Mouse (Mus musculus) right cerebral cortex, postnatal 10 days (tissue): ENCODE measurements around the gene Lrp4.
A peak's percentile ranks its signal among the peaks of the same experiment; 100 is the strongest.

Source experiments
- DNase-seq, 2 experiments: peaks; one replicate each; pipeline ENCODE4 v3.0.0; 2021; ENCODE audit warnings: low spot score in 2 of 2

Lrp4 gene

GRCm38 (mm10) chr2:91457259-91457655 is at the start of gene Lrp4:
Gene Lrp4, plus strand, starts transcription at chr2:91457511.
- DNase-seq = peak in 1 of 2 experiments; percentile 66

GRCm38 (mm10) chr2:91408031-91408430 is 49.3 kb upstream of the Lrp4 start:
- no peak for DNase-seq

DNA sequence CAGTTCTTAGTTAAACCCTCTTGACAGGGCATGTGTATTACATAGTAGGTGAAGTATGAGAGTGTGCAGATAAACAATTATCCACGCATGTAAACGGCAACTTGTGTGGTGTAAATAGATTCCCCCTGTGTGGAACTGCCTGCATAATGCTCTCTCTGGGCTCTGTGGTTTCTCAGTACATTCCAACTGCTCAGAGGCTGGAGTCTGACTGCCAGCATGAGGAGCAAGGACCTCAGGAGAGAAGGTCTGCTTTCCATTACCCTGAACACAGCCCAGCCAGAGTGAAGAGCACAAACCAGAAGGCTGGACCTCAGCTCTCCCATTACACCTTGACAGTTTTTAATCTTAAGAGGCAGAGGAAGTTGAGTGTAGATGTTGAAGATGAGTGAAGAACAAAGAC is 45.8 kb upstream of the Lrp4 start:
- DNase-seq = no peak

- no peak for DNase-seq
Observed at GRCm38 (mm10) chr2:91412361-91412760, 45.0 kb upstream of the Lrp4 start.

DNA sequence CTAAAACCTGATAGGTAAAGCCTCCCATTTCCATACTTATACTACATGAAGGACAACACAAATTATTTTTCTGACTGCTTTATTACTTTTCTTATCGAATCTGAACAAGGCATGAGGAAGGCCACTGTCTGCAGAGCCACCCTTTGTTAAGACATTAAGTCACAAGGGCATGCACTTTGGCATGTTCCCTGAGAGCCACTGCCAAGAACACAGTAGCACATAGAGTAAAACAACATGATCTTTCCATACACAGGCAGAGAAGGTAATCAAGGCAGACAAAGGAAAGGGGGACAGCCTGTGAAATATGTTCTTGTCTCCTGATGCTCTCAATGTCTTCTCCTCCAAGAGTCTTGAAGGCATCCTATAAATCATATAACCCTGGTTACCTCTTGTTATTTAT is 43.5 kb upstream of the Lrp4 start:
- no peak for DNase-seq

DNA sequence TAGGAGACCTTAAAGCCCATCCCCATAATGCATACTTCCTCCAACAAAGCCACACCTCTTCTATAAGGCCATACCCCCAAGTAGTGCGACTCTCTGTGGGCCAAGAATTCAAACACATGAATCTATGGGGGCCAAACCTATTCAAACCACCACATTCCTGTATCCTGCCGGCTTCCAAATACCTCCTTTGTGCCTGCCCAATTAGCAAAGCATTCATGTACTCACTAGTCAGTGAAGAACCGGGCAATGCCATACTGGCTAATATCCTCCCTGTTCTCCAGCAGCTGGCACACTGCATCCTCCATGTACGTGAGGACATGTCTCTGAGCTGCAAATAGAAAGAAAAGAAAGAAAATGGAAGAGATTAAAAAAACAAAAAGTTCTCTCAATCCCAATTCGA is 35.7 kb upstream of the Lrp4 start:
- DNase-seq = no peak

GRCm38 (mm10) chr2:91424061-91424720 is 33.1 kb upstream of the Lrp4 start:
- no peak for DNase-seq

DNA sequence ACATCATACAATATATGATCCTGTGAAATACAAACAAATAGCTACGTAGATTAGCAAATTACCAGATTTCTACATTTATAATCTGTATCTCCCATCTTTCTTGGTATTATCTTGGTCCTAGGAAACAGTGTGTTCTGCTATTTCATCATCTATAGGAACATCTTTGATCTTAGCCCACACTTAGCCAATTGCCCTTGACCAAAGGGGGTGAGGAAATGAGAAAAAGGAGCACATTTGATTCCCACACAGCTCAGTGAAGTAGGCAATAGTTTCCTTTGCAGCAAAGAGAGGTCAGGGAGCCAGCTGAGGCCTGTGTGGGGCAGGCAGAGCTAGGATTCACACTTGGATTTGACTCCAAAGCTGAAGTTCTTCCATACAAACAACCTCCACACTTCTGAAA is 31.0 kb upstream of the Lrp4 start:
- DNase-seq = no peak

- no peak for DNase-seq
Observed at GRCm38 (mm10) chr2:91429146-91429545, 28.2 kb upstream of the Lrp4 start.

GRCm38 (mm10) chr2:91429915-91430599 is 27.3 kb upstream of the Lrp4 start:
- no peak for DNase-seq

DNA sequence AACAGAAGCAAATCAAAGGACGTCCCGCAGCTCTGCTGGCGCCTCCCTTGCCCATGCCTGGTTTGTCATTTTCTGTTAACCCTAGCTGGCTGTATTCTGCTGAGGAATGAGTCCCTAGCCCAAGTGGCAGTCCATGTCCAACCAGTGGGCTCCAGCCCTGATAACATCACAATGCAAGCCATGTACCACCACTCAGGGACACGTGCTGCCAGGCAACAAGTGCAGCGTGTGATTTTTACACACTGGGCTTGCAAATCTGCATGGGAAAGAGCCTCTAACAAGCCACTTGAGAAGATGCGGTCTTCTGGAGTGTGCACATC is 26.8 kb upstream of the Lrp4 start:
- DNase-seq = peak; percentile 29 to 36

DNA sequence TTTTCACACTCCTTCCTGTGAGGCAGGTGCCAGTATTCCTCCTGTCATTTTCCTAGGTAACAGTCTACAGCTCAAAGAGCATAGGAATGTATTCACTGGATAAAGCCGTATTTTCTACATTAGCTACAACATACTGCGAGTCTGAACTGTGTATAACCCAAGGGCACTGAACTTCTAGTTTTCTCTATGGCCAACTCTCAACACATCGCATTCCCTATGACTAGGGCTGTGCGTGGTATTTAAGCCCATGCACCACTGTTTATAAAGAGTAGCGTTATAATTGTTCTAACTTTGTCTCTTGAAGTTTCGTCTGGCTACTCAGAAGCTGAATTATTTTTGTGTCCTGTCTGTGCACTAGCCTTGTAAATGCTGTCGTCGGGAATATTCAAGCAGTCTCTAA is 20.6 kb upstream of the Lrp4 start:
- DNase-seq = no peak

DNA sequence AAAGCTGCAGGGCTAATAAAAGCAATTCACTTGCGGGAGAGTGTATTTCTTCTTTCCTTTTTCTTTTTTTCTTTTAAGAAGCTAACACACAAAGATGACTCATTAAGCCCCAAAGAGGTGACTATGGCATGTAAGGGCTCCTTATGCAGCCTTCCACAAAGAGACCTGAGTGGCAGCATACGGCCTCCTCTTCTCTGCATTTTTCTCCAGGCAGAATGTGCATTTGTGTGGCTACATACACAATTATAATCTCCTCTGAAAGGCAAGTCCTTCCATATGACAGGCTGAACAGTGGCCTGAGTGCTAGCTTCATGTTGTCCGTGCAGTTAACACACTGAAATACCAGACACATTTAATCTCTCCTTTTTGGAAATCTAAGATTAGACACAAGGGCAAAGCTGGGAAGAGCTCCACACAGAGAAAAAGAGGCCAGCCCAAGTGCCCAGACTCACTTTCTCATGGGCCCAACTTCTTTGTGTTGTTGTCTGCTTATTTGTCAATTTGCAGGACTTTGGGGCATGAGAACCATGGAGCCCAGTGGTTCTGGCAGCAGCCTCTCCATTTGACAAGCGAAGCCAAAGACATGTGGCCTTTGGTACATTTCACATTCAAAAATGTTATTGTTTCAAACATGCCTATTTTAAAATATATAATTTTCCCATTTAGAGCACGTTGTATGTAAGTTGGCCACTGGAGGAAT is 20.0 kb upstream of the Lrp4 start:
- DNase-seq = no peak

DNA sequence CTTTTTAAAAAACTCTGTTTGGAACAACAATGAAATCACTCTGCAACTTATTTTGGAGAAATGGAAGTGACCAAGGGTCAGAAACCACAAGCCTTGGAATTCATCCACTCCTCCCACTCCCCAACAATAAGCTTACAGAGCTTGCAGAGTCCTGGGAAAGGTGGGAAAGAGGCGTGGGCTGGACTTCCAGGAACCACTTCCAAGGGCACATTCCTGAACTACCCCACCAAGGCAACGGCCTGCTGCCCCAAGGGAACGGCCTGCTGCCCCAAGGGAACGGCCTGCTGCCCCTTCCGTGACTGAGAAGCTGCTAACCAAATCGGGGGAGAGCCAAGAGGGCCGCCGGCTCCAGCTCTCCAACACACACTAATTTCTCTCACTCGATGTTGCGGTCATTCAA is 18.0 kb upstream of the Lrp4 start:
- no peak for DNase-seq

DNA sequence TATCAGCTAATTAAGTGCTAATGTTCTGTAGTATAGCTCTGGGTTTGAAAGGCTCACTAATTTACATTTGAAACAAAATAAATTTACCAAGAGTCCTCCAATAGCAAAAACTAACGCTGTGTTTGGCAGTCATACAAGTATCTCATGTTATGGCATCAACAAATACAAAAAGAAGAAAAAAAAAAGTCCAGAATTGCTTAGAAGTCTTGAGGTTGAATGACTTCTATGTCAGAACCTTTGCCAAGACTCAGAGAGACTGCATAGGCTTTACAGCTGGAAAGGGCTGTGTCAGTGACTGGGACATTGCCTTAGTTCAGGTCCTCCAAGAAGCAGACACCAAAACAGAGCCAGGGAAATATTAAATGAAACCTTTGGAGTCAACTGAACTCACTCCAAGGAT is 17.4 kb upstream of the Lrp4 start:
- DNase-seq = no peak

GRCm38 (mm10) chr2:91440686-91441085 is 16.6 kb upstream of the Lrp4 start:
- no peak for DNase-seq

- DNase-seq = no peak
Observed at GRCm38 (mm10) chr2:91441715-91442114, 15.6 kb upstream of the Lrp4 start.

DNA sequence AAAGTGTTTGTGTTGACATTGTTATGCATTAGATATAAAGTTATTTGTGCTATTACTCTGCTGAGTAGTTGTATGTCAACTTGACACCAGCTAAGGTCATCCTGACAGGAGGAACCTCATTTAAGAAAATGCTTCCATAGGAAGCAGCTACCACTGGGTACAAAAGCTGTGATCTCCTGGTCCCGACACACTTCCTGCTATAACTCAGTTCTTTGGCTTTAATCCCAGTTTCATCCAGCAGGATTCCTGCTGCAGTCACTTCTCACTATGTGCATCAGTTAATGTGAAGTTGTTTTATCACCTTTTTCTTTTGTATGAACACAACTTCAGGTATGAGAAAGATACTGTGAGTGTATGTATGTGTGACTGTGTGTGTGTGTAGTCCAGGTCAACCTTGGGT is 15.1 kb upstream of the Lrp4 start:
- DNase-seq = no peak

- peak; percentile 95 to 96 for DNase-seq
Observed at GRCm38 (mm10) chr2:91444286-91444892, 12.9 kb upstream of the Lrp4 start, which contains the start of gene 1110051M20Rik. Gene 1110051M20Rik, minus strand, starts transcription at chr2:91444704.

DNA sequence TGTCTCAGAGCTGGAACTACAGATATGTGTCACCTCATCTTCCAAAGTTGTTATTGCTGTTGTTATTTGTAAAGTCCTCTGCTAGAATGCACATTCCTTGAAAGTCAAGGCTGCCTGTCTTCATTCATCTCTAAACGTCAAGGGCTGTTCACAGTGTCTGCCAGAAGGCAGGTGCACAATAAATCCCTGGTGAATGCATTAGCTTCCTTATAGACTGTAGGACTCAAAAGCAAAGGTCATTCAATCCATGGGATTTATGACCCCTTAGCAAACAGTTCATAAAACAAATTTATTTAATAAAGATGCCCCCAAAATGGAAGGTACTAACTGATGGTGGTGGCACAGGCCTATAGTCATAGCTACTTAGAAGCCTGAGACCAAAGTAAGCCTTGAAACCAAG is 7.6 kb upstream of the Lrp4 start:
- DNase-seq = no peak

GRCm38 (mm10) chr2:91450316-91450715 is 7.0 kb upstream of the Lrp4 start:
- no peak for DNase-seq

- DNase-seq = no peak
Observed at GRCm38 (mm10) chr2:91452658-91453057, 4.7 kb upstream of the Lrp4 start.
